Mouse (Mus musculus) testis, postnatal 14 days (tissue): ENCODE results near the gene Glo1.
"Not testable (repeated sequence)": the region's sequence is repeated elsewhere in the genome, so short reads cannot be mapped to it uniquely, and the experiment has no call there.

ENCODE experiments used
- DNase-seq: peaks from one replicate; pipeline ENCODE4 v3.0.0; 2021; ENCODE audit warnings: low spot score

The Glo1 gene

DNA sequence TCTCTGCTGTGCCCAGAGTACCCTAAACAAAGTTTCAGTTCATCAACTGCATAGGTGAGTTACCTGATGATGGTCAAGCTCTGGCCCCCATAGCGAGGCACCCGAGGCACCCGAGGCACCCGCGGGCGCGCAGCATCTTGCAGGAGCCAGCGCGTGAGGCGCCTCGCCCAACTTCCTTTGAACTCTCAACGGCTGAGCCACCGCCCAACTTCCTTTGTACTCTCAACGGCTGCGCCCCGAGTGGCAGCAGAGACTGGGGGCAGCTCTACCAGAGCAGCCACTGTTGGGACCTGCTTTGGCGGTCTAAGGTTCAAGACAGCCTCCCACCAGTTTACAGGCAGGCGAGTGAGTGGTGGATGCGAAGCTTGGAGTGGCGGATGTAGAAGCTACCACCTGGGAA is at the start of gene Glo1:
Gene Glo1 (minus strand): TSS at position 153 of the 400 bp plus-strand sequence.
- DNase-seq: not testable (repeated sequence)

- DNase-seq: no peak
Measured at GRCm38 (mm10) chr17:30675021-30675740, 48.5 kb upstream of the Glo1 start.

DNA sequence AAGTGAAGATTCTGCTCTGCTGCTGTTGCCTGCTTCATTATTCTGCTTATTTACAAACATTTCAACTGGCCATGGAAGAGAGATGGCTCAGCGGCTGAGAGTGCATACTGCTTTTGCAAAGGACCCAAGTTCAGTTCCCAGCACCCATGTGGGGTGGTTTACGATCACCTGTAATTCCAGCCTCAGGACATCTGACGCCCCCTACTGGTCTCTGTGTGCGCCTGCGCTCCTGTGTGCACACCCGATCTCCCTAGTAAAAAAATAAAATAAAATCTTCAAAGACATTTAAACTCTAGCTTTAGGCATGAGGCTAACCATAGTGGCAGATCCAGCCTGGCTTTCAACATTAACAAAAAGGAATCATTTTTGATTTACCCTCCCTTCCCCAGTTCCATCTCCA is 46.4 kb upstream of the Glo1 start:
- DNase-seq: no peak

DNA sequence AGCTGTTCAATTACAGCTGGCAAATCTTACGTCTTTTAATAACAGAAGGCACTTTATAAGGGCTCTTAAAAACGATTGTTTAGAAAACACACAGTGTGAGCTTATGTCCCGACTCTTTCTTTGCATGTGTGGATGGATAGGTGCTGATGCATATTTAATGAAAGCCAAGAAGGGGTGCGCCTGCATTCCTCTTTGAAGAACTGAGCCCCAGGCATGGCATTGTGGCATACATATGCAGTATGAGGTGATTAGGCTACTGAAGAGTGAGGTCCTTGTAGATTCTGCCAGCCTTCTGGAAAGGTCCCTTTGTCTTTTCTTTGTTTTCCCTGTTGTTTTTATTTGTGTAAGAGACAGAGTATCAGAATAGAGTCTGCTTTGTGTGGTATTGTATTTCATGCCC is 45.9 kb upstream of the Glo1 start:
- DNase-seq: no peak

- DNase-seq: no peak
Measured at GRCm38 (mm10) chr17:30664856-30665255, 38.2 kb upstream of the Glo1 start.

GRCm38 (mm10) chr17:30663170-30663569 is 36.5 kb upstream of the Glo1 start:
- no peak for DNase-seq

GRCm38 (mm10) chr17:30662131-30662530 is 35.5 kb upstream of the Glo1 start:
- DNase-seq: no peak

DNA sequence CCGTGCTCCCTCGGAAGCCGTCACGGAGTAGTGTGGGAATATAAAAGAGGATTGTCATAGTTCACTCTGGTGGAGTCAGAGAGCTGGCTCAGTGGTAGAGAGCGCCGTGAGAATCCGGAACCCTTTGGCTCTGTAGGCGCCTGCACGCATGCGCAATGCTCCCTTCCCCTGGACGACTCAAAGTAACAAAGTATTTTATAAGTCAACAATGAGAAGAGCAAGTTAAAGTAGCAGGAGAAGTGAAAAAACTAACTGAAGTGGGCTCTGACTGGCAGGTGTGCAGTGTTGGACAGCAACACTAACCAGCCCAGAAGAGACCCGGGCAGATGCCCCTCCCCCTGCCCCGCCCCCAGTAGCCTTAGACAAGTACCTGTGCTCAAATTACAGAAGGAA is 31.5 kb upstream of the Glo1 start:
- peak; percentile 87 for DNase-seq

DNA sequence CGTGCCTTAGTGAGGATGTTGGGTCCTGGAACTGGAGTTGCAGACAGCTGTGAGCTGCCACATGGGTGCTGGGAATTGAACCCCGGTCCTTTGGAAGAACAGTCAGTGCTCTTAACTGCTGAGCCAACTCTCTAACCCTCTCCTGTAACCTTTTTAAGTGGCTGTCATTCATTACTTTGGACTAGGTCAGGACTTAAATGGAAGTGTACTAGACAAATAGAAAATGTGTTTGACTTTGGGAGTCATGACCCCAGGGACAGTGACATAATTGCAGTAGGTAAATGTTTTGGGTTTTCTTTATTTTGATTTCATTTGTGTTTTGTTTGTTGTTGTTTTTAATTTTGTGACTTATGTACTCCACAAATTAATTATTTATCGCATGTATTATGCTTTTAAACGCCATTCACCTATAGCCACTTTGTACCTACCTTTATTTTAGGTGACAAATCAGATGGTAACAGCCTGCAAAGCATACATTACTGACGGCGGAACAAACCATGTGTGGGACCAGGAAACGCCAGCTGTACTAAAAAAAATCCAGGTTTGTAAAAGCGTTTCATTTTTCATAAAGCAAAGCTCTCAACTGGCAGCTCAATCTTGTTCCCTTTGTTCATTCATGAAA is 31.0 kb upstream of the Glo1 start:
- DNase-seq: no peak

- DNase-seq: peak; percentile 51
Measured at GRCm38 (mm10) chr17:30653010-30653409, 26.3 kb upstream of the Glo1 start.

DNA sequence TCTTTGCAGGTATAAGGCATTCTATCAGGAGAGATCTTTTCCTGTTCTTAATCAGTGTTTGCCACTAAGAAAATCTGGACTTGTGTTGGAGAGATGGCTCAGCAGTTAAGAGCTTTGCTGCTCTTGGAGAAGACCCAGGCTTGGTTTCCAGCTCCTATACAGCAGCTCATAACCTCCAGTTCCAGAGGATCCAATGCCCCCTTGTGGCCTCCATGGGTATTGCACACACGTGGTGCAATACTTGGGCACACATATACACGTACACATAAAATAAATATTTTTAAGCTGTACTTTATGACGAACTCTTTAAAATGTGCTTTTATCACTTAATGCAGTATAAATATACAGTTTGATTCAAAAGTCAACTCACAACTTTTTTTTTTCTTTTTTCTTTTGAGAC is 22.1 kb upstream of the Glo1 start:
- peak; percentile 56 for DNase-seq

- DNase-seq: no peak
Measured at GRCm38 (mm10) chr17:30640896-30641295, 14.2 kb upstream of the Glo1 start.

- DNase-seq: no peak
Measured at GRCm38 (mm10) chr17:30638996-30639395, 12.3 kb upstream of the Glo1 start.

DNA sequence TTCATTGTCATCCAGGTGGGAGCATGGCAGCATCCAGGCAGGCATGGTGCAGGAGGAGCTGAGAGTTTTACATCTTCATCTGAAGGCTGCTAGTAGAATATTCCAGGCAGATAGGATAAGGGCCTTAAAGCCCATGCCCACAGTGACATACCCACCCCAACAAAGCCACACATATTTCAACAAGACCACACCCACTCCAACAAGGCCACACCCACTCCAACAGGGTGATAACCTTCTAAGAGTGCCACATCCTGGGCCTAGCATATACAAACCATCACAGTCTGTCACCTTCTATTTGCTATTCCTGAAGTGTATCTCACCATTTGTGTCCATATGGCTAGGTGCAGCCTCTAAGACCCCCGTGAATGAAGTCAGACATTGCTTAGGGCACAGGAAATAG is 11.0 kb upstream of the Glo1 start:
- no peak for DNase-seq

DNA sequence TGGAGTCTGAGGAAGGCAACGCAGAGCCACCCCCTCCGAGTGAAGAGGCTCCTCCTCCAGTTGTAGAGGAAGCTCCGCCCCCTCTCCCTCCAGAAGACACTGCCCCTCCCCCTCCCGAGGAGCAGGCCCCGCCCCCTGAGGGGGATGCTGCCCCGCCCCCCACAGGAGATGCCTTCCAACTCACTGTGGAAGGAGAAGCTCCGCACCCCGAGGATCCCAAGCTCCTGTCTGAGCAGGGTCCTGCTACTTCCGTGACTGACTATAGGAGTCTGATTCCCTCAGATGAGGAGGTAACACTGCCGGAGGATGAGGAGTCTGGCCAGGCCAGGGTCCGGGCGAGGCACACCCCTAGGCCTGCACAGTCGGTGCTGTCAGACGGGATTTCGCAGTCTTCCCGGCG is 8.7 kb upstream of the Glo1 start:
- peak; percentile 87 for DNase-seq

DNA sequence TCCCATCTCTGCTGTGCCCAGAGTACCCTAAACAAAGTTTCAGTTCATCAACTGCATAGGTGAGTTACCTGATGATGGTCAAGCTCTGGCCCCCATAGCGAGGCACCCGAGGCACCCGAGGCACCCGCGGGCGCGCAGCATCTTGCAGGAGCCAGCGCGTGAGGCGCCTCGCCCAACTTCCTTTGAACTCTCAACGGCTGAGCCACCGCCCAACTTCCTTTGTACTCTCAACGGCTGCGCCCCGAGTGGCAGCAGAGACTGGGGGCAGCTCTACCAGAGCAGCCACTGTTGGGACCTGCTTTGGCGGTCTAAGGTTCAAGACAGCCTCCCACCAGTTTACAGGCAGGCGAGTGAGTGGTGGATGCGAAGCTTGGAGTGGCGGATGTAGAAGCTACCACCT is 2.5 kb downstream of the Glo1 start, which contains the start of gene Dnah8:
Gene Dnah8 (plus strand): TSS at position 223 of the 400 bp plus-strand sequence.
- DNase-seq: not testable (repeated sequence)

GRCm38 (mm10) chr17:30623200-30623599 is 3.5 kb downstream of the Glo1 start:
- no peak for DNase-seq

GRCm38 (mm10) chr17:30621450-30621849 is 5.2 kb downstream of the Glo1 start:
- DNase-seq: no peak

- DNase-seq: no peak
Measured at GRCm38 (mm10) chr17:30620548-30620947, 6.1 kb downstream of the Glo1 start.

GRCm38 (mm10) chr17:30619153-30619552 is 7.5 kb downstream of the Glo1 start:
- no peak for DNase-seq

DNA sequence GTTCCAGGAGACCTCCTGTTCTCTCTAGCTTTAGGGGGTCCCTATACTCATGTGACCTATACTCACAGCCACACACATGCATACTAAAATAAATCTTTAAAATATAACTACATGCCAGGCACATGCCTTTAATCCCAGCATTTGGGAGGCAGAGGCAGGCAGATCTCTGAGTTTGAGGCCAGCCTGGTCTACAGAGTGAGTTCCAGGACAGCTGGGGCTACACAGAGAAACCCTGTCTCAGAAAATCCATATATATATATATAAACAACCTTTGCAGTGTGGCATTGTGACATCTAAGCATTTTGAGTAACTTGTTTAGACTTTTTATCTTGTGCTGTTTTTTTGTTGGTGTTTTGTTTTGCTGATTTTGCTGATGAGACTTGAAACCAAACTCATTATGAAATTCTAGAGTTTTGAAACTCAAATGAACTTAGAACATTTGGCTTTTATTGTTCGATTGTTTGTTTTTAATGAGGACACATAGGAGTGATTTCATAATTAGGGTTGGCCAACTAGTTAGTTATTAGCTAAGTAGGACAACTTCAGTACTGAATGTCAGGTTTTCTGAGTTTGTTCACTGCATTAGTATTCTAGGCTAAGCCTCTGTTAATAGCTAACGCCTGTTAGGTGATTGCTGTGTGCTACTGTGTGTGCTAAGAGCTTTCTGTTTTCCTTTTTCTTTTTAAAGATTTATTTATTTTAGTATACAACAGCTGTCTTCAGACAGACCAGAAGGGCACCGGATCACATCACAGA is 8.4 kb downstream of the Glo1 start:
- no peak for DNase-seq

DNA sequence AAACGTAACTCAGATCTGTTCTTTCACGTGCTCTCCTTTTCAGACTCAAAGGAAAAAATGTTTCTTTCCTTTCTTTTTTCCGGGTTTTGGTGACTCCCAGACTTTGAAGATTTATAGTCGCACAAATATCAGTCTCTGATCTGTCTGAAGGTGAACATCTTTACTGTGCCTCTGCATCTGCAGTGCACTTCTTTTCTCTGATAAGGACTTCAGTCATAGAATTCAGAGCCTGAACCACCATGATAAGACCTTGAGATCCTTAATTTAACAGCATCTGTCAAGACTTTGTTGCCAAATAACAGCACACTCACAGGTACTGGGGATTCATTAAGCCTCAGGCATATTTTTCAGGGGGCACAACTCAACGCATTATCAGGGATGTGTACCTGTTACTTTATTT is 10.5 kb downstream of the Glo1 start:
- DNase-seq: no peak

DNA sequence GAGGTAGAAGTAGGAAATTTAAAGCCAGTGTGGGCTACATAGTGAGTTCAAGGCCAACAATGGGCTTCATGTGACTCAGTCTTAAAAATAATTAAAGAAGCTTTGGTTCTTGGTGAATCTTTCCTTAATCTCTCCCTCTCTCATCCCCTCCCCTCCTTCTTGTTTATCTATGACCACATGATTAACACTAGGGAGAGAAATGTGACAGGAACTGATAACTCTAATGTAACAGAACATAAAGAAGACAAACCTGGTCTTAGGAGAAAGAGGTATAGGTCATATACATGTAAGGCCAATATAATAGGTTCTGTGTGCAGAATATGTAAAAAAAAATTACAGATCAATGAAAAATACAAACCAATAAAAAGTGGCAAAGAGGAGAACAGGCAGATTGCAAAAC is 13.3 kb downstream of the Glo1 start:
- DNase-seq: no peak
